Mouse (Mus musculus) monocyte, adult 5-6 weeks (primary cell): ENCODE measurements around the gene Wdr48. TPM values are rescaled to one million over a fixed set of nuclear protein-coding genes. Genes with fewer than 3 reads are reported as not detected.

Experiments used
- ATAC-seq: fragments of 153-309, 156-312 bp; replicated peaks from 2 replicates; pipeline ENCODE4 v1.8.0; 2017; ENCODE audit warnings: mild to moderate bottlenecking; ENCODE audit not compliant: low TSS enrichment, insufficient number of reproducible peaks, severe bottlenecking, poor library complexity, low FRiP score
- total RNA-seq: library from RNA; stranded (forward); fragments of 200-1000, 200-491, 200-594 nt; gene quantifications from 3 replicates; pipeline ENCODE4 v1.2.3, GENCODE M21; 2017

The Wdr48 gene
- total RNA-seq, 1 experiment from 2014 or later, result 34.3 TPM

GRCm38 (mm10) chr9:119962216-119962615 is 67.5 kb downstream of the Wdr48 start:
- no peak for ATAC-seq

DNA sequence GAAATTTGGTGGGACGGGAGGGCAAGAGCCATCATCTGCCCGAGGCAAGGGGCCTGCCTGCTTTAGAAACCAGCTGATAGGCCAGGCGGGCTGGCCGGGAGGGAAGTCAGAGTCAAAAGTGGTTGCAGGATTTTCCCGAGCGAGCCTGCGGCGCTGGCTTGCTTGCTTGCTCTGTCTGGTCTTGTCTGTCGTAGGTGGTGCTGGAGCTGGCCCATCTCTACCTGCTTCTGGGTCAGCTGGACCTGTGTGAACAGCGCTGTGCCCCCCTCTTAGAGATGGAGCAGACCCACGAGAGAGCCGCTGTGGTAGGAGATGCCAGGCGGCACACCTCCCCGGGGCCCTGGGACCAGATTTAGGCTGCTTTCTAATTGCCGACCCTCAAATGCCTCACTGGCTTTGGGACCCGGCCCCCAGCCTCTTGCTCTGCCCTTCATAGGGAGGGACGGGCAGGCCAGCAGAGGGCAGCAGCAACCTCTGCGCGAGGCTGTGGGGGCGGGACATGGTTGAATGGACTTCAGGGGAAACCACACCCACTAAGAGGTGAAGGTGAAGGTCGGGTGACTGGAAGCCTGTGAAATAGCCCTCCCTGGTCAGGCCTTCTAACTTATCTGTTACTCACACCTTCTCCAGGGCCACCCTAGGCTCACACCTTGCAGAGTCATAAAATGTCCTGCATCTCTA is 68.4 kb downstream of the Wdr48 start:
- ATAC-seq, result peak; percentile 62

DNA sequence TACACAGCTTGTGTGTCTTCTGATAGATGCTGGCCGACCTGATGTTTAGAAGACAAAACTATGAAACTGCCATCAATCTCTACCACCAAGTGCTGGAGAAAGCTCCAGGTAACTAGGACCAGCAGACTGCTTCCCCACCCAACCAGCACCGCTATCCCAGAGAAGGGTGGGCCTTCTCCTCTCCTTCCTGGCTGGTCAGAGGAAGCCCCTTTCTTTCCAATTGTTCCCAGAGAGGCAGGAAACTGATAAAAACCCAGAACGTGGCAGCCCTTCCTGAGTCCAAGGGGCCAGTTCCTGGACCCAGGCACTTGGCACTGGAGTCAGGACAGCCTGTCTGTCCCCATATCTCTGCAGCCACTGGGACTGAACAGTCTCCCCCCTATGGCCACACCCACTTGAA is 69.5 kb downstream of the Wdr48 start:
- no peak for ATAC-seq

DNA sequence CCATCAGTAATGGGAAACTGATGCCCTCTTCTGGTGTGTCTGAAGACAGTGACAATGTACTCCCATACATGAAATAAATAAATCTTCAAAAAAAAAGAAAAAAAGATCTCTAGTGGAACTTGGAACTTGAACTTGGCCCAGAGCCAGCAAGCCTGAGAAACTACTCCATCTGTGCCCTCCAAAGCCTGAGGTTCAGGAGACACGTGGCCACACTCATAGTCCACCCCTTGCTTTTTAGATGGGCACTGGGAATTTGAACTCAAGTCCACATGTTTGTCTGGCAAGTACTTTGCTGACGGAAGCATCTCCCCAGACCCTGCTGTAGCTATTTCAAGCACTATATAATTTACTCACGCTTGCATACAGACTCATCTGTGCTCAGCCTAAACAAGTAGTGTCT is 70.5 kb downstream of the Wdr48 start:
- ATAC-seq, result no peak

- no peak for ATAC-seq
Observed at GRCm38 (mm10) chr9:119966221-119966910, 71.7 kb downstream of the Wdr48 start.

- no peak for ATAC-seq
Observed at GRCm38 (mm10) chr9:119969811-119970210, 75.1 kb downstream of the Wdr48 start.

DNA sequence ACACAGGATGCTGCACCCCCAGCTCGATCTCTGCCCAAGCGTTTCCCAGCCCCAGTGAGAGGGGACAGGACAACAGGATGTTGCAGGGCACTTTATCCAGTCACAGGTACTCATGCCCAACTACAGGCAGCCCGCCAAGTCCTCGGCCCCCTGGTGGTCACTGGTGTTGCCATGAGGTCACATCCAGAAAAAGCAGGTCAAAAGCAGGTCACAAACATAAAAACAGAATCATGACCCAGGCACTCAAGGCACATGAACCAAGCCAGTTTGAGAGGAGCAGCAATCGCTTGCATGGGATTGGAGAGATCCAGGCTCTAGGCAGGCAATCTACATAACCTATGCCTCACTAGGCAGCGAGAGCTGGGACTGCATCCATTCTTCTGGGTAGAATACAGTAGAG is 75.5 kb downstream of the Wdr48 start:
- ATAC-seq, result no peak

DNA sequence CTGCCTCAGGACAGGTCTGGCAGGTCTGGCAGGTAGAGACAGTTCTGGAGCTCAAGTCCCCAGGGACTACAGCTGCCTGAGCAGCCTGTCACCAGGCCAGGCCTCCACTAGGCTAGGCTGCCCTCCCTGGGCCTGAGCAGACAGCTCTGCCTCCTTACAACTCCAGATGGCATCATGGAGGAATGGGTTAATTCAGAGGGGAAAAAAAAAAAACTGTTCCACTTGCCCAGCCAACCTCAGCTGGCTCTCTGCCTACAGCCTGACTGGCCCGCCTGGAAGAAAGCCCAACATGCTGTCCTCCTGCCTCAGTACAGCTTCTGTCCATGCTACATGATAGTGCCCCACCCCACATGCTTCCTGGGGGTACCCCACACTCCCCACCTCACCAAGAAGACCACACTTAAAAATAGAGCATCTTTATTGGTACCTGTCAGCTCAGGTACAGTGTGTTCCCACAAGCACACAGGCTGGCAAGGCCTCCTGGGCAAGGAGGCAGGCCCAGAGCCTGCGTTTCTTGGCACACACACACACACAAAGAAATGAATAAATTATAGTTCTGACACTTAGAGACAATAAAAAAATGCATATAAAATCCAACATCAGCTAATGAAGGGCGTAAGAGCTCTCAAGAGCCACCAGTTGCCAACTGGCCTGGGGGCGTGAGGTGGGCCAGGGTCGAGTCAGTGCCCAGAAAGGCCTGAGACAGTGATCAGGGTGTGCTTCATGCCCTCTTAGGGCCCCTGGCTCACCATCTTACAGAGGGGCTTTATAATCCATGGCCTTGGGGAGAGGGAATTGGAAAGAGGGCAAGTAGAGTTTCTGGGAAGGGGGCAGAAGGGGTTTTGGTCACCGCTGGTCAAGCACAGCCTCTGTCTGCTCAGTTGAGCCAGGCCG is 76.3 kb downstream of the Wdr48 start:
- ATAC-seq, result no peak

- ATAC-seq, result no peak
Observed at GRCm38 (mm10) chr9:119972166-119972565, 77.5 kb downstream of the Wdr48 start.

- no peak for ATAC-seq
Observed at GRCm38 (mm10) chr9:119972582-119972981, 77.9 kb downstream of the Wdr48 start.

DNA sequence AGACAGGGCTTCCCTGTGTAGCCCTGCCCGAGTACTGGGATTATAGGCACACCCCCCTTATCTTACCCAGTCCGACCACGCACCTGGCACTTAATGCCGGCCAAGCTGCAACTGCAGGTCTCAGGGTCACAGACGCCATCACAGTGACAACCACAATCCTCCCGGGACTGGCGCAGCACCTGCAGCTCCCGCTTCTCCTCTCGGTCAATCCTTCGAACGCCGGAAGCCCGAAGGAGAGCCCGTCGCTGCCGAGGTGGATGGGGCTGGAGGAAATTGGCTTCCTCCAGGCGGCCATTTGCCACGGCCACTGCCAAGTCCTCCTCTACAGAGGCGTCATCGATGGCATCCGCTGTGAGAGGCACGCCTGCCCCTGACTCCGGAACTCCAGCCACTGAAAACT is 78.6 kb downstream of the Wdr48 start:
- no peak for ATAC-seq

GRCm38 (mm10) chr9:119973869-119974520 is 79.3 kb downstream of the Wdr48 start:
- no peak for ATAC-seq

- no peak for ATAC-seq
Observed at GRCm38 (mm10) chr9:119974609-119975008, 79.9 kb downstream of the Wdr48 start.

- no peak for ATAC-seq
Observed at GRCm38 (mm10) chr9:119975286-119975685, 80.6 kb downstream of the Wdr48 start.

Other genes with a start within 250 kb of the Wdr48 start
- not detected in 3 replicates for gene Scn10a, start 175.6 kb upstream of the Wdr48 start, total RNA-seq
- gene Scn11a, start 69.4 kb upstream of the Wdr48 start, total RNA-seq, result not detected in 3 replicates
- gene Gorasp1, start 42.7 kb downstream of the Wdr48 start, total RNA-seq, result 1.2 to 1.9 TPM (median 1.8 TPM) in 3 replicates
- gene Ttc21a, start 42.7 kb downstream of the Wdr48 start, total RNA-seq, result not detected in 3 replicates
- 46.8 to 67.3 TPM (median 52.6 TPM) in 3 replicates for gene Csrnp1, start 89.8 kb downstream of the Wdr48 start, total RNA-seq
- gene Xirp1, start 128.7 kb downstream of the Wdr48 start, total RNA-seq, result 0.76 to 2.0 TPM (median 1.7 TPM) in 3 replicates
- 220 to 263 TPM (median 252 TPM) in 3 replicates for gene Cx3cr1, start 175.0 kb downstream of the Wdr48 start, total RNA-seq
- 0.39 TPM in 1 of 3 replicates, not detected in the others for gene Ccr8, start 197.2 kb downstream of the Wdr48 start, total RNA-seq
- 29.0 to 46.6 TPM (median 44.2 TPM) in 3 replicates for gene Slc25a38, start 215.5 kb downstream of the Wdr48 start, total RNA-seq
- 2,389 to 2,734 TPM (median 2,564 TPM) in 3 replicates for gene Rpsa, start 232.8 kb downstream of the Wdr48 start, total RNA-seq